Mouse (Mus musculus): ENCODE data around the gene Dlg5.

DNA sequence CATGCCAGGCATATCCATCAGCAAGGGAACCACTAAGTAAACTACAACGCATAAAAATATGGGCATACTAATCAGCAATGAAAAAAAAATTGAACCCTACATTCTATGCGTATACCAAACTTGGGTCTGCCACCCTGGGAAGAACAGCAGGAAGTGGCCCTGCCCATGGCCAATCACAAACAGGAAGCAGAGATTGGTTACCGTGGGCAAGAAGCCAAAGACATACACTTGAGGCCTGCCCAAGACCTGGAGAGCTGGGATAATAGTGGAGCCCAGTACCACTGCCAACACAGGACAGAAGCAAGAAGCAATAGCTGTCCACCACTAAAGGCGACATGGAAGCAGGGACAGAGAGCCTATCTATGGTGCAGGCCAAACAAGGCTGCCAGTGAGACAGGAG, 146.9 kb downstream of the Dlg5 start:
- TF ChIP-seq CTCF (IDR thresholded peaks at IDR 0.05) (no peak), EP300 (IDR thresholded peaks at IDR 0.05) (peak; percentile 58; the same call in 1 of the 2 replicates)
